ENCODE assay signal across 16 mouse cellular contexts in the genomic region with DNA sequence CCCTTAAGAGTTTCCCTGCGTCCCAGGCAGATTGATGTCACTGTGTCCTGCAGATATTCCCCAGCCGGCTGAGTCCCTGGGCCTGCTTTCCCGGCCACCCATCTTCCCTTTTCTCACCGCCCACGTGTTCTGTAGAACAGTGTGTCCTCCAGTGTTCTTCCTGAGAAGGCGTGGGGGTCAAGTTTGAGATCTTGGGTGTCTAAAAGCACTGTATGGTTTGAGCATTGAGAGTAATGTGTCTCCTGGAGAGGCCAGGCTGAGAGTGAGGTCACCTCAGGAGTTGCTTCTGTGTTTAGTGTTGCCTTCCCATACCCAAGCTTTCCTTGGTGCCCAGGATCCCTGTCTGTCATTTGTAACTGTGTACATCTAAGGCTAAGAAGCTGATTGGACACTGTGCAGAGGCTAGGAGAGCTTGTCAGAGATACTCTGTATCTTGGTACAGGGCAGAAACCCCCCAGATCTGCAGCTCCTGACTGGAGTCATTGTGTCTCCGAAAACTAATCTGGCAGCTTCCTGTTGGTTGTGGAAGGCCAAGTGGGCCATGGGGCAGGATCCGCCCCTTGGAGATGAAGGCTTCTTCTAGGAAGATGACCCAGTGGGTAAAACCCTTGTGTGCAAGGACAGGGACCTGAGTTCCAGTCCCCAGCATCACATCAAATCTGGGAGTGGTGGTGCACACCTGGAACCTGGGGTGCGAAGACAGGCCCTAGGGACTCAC. TPM values are rescaled to one million over a fixed set of nuclear protein-coding genes. Genes with fewer than 3 reads are reported as not detected.
DNase-seq lines count a peak whose midpoint lies in the region; ATAC-seq and TF ChIP-seq lines count a peak whose summit lies in the region.
"Had no signal": no experiment of that assay in that cellular context is flagged by ENCODE, and none has a peak within 500 bp of the region (broad histone marks: within the 10 kb centered on the region; RNA-seq: fewer than 3 reads in every experiment).

No protein-coding gene starts in this region.

- no peak for ATAC-seq in hindbrain, embryonic 13.5 days (ENCODE audit: low FRiP score)

- no peak overlapping the region for H3K4me2 ChIP-seq in hindbrain, embryonic 13.5 days
- H3K4me2 ChIP-seq: forebrain, embryonic 12.5 days; hindbrain, embryonic 14.5 days; liver, embryonic 11.5 days; neural tube, embryonic 15.5 days had no signal

- intact Hi-C loops in gastrocnemius, postnatal 14 days (cut with DNase I; ENCODE audit: low total_unique reads) = no loop called here
- intact Hi-C loops in heart, postnatal 14 days (cut with DNase I) = no loop called here

- peak overlapping the region; percentile 52 for H3K27ac ChIP-seq in liver, adult 2 months (replicated peaks; ENCODE audit: insufficient read depth, low read depth, low read length)
- H3K27ac ChIP-seq in testis, adult 2 months (ENCODE audit: control insufficient read depth, insufficient read depth, low read depth, low read length) = peak overlapping the region; percentile 16
- no peak overlapping the region for H3K27ac ChIP-seq in hindbrain, embryonic 13.5 days
- H3K27ac ChIP-seq: forebrain, embryonic 12.5 days; hindbrain, embryonic 14.5 days; neural tube, embryonic 15.5 days had no signal

- H3K36me3 ChIP-seq in liver, adult 2 months (ENCODE audit: control insufficient read depth, insufficient read depth, low read length) = no peaks in the 10 kb centered on the region
- no peaks in the 10 kb centered on the region for H3K36me3 ChIP-seq in testis, adult 2 months (ENCODE audit: control insufficient read depth, insufficient read depth, low read length)
- no peaks in the 10 kb centered on the region for H3K36me3 ChIP-seq in hindbrain, embryonic 13.5 days
- H3K36me3 ChIP-seq: forebrain, embryonic 12.5 days; neural tube, embryonic 15.5 days had no signal

- peaks cover 42% of the 10 kb centered on the region; the same call in 1 of the 2 replicates for H3K79me2 ChIP-seq in liver, adult 2 months (ENCODE audit: control insufficient read depth, insufficient read depth, low read length)

- no peak for TF ChIP-seq CTCF in liver, adult 2 months (IDR thresholded peaks at IDR 0.05; ENCODE audit: low read depth, low read length)
- TF ChIP-seq CTCF in testis, adult 2 months (IDR thresholded peaks at IDR 0.05; ENCODE audit: control insufficient read depth, insufficient read depth, insufficient replicate concordance, low read depth, low read length) = no peak

- peak; percentile 34 for DNase-seq in gastrocnemius, adult 18-20 months (ENCODE audit: low spot score)
- DNase-seq in gastrocnemius, postnatal 14 days = no peak
- DNase-seq in liver, adult 2 months (ENCODE audit: extremely low read depth, low read depth, low spot score) = no peak
- DNase-seq in liver = no peak
- peak; percentile 41 to 43 for DNase-seq in heart, postnatal 14 days
- DNase-seq in cerebellum, adult 9-11 months = no peak
- DNase-seq: adrenal gland, adult 2 months; cerebellum, postnatal 36 days; kidney, adult 9 months had no signal

- H3K9ac ChIP-seq in liver, adult 2 months (ENCODE audit: low read depth, low read length) = no peak overlapping the region
- H3K9ac ChIP-seq in hindbrain, embryonic 13.5 days = no peak overlapping the region
- H3K9ac ChIP-seq: forebrain, embryonic 12.5 days; hindbrain, embryonic 14.5 days; neural tube, embryonic 15.5 days had no signal

- no peak overlapping the region for H3K4me3 ChIP-seq in liver, adult 2 months (ENCODE audit: insufficient read depth, low read depth, low read length)
- H3K4me3 ChIP-seq in testis, adult 2 months (ENCODE audit: control insufficient read depth, low read depth, low read length) = no peak overlapping the region
- no peak overlapping the region for H3K4me3 ChIP-seq in hindbrain, embryonic 13.5 days
- H3K4me3 ChIP-seq: forebrain, embryonic 12.5 days; megakaryocyte, embryonic 14.5 days; neural tube, embryonic 15.5 days had no signal

- no peaks in the 10 kb centered on the region for H3K27me3 ChIP-seq in liver, adult 2 months (ENCODE audit: control insufficient read depth, insufficient read depth, low read length)
- H3K27me3 ChIP-seq in testis, adult 2 months (ENCODE audit: control insufficient read depth, insufficient read depth, low read length) = no peaks in the 10 kb centered on the region
- no peaks in the 10 kb centered on the region for H3K27me3 ChIP-seq in hindbrain, embryonic 13.5 days
- H3K27me3 ChIP-seq: forebrain, embryonic 12.5 days; neural tube, embryonic 15.5 days had no signal

- TF ChIP-seq POLR2A in liver, adult 2 months (IDR thresholded peaks at IDR 0.05; ENCODE audit: extremely low read depth, insufficient read depth, low read length) = no peak
- TF ChIP-seq POLR2A in testis, adult 2 months (IDR thresholded peaks at IDR 0.05; ENCODE audit: control insufficient read depth, low read depth, low read length) = no peak

- H3K4me1 ChIP-seq in liver, adult 2 months (ENCODE audit: control insufficient read depth, insufficient read depth, low read length) = peaks cover 25% of the 10 kb centered on the region
- H3K4me1 ChIP-seq in testis, adult 2 months (ENCODE audit: control insufficient read depth, insufficient read depth, low read length) = peaks cover 13% of the 10 kb centered on the region
- H3K4me1 ChIP-seq in hindbrain, embryonic 13.5 days (replicated peaks) = peaks cover 28% of the 10 kb centered on the region

- 80% methylated on average over 9 of the region's 9 CpGs for WGBS in liver, adult 2 months
- 90% methylated on average over 9 of the region's 9 CpGs for WGBS in hindbrain, embryonic 13.5 days

- H3K9me3 ChIP-seq in hindbrain, embryonic 13.5 days = no peaks in the 10 kb centered on the region
- H3K9me3 ChIP-seq: forebrain, embryonic 12.5 days; megakaryocyte, embryonic 14.5 days; neural tube, embryonic 15.5 days had no signal

RNA-seq across cellular contexts. Expression of a gene that starts 58.5 kb away (rescaled TPM):
- total RNA-seq in gastrocnemius, adult 18-20 months (2021) = 10 to 100 TPM; 16.8 to 17.4 TPM
- 10 to 100 TPM; 16.5 to 17.7 TPM for total RNA-seq in gastrocnemius, postnatal 14 days (2021)
- 7.8 and 8.9 TPM in 2 replicates for total RNA-seq in liver, adult 2 months (2014; rRNA removed)
- 5.1 and 6.0 TPM in 2 replicates for polyA plus RNA-seq in liver, adult 2 months (2012; rRNA removed)
- 10 to 100 TPM; 21.6 to 23.7 TPM for total RNA-seq in heart, postnatal 14 days (2021)
- 30.4 and 32.6 TPM in 2 replicates for polyA plus RNA-seq in testis, adult 2 months (2012; rRNA removed)
- polyA plus RNA-seq in hindbrain, embryonic 13.5 days (2015; fragmentation: Nextera tagmentation; extraction: Ambion mirVana) = 68.4 and 76.1 TPM in 2 replicates

RNA-seq across cellular contexts. Expression of a gene that starts 59.1 kb away (rescaled TPM):
- total RNA-seq in gastrocnemius, adult 18-20 months (2021) = 10 to 100 TPM; 10.2 to 11.0 TPM
- 10 to 100 TPM; 13.9 to 14.6 TPM for total RNA-seq in gastrocnemius, postnatal 14 days (2021)
- total RNA-seq in liver, adult 2 months (2014; rRNA removed) = 8.8 and 9.0 TPM in 2 replicates
- 9.4 and 10.0 TPM in 2 replicates for polyA plus RNA-seq in liver, adult 2 months (2012; rRNA removed)
- 10 to 100 TPM; 75.5 to 79.3 TPM for total RNA-seq in heart, postnatal 14 days (2021)
- 16.1 and 18.2 TPM in 2 replicates for polyA plus RNA-seq in testis, adult 2 months (2012; rRNA removed)
- polyA plus RNA-seq in hindbrain, embryonic 13.5 days (2015; fragmentation: Nextera tagmentation; extraction: Ambion mirVana) = 58.6 and 75.2 TPM in 2 replicates

Comparison
In these comparisons a context has a peak if more than half of its experiments do, and no peak if none do; other contexts are left out.
1. DNase-seq: peak in gastrocnemius, adult 18-20 months (single experiment) and heart, postnatal 14 days (2 of 2); none in gastrocnemius, postnatal 14 days (single experiment), liver, adult 2 months (single experiment), liver (single experiment) and cerebellum, adult 9-11 months (single experiment).